Mouse (Mus musculus) stomach, postnatal 0 days (tissue): Measurements from ENCODE around the gene Kmt2a.

Experiments used
- CTCF ChIP-seq: IDR thresholded peaks from 2 replicates; pipeline ENCODE4 v1.5.1; 2016; ENCODE audit warnings: antibody characterized with exemption, low read depth, mild to moderate bottlenecking, moderate library complexity
- EP300 ChIP-seq: optimal IDR thresholded peaks from 2 replicates; pipeline ENCODE3; 2016; ENCODE audit warnings: antibody characterized with exemption

- TF ChIP-seq CTCF: no peak
- no peak for TF ChIP-seq EP300
Measured at GRCm38 (mm10) chr9:44919606-44920005, 38.5 kb upstream of the Kmt2a start.
